Mouse (Mus musculus): ENCODE measurements around the gene Bcl6.

Bcl6 gene

DNA sequence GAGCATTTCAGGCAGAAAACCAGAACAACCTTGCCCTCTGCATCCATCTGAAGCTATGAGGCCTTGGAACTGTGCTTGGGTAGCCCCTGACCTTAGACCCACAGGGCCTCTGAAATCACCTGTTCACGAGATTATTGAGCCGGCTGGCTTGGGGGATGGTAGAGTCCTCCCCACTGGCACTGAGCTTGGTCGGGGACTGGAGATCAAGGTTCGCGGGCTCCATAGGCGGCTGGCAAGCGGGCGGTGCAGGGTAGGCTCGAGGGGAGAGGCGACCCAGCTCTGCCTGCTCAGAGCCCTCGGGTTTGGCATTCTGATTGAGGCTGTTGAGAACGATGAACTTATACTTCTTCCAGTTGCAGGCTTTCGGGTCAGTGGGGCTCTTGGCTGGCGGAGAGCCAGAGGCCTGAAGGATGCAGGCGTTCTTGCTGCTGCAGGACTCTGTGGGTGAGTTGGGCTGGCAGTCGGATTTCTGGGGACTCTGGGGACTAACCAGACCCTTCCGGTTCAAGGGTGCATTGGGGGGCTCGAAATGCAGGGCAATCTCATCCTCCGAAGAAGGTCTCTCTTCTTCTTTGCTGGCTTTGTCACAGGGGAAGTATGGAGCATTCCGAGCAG lies 16.4 kb downstream of the Bcl6 start:
- no peak for DNase-seq

DNA sequence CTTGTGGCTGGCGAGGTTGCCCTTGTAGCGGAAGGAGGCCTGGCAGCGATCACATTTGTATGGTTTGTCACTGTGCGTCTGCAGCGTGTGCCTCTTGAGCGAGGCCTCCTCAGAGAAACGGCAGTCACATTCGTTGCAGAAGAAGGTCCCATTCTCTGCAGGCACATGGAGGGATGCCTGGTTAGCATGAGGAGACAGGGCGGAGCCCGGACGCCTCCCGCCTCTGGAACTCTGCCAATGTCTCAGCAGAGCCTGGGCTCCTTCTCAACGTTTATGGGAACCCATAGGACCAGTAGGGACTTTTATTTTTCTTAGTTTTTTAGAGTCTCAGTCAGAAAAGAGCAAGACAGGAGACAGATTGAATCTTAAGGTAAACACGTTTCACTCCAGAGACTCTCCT lies 18.7 kb downstream of the Bcl6 start:
- peak in 1 of 2 experiments; percentile 57 for DNase-seq

GRCm38 (mm10) chr16:23968888-23969287 lies 19.8 kb downstream of the Bcl6 start:
- no peak for DNase-seq

DNA sequence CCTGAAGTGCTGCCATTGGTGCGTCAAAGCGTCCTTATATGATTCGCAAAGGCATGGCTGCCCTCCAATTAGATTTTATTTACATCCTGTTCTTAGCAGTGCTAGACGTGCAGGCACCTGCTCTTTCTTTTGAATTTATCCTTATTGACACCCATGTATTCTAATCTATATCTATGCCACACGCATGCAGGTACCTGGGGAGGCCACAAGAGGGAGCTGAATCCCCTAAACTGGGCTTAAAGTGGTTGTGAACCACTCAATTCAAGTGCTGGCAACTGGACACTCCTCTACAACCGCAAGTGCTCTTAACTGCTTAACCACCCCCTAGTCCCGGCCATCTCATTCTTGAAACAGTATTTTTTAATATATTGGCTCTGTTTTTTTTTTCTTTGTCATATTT lies 21.4 kb downstream of the Bcl6 start:
- peak in 1 of 2 experiments; percentile 40 for DNase-seq

- DNase-seq: no peak
These were observed 22.6 kb downstream of the Bcl6 start for GRCm38 (mm10) chr16:23966066-23966465.

DNA sequence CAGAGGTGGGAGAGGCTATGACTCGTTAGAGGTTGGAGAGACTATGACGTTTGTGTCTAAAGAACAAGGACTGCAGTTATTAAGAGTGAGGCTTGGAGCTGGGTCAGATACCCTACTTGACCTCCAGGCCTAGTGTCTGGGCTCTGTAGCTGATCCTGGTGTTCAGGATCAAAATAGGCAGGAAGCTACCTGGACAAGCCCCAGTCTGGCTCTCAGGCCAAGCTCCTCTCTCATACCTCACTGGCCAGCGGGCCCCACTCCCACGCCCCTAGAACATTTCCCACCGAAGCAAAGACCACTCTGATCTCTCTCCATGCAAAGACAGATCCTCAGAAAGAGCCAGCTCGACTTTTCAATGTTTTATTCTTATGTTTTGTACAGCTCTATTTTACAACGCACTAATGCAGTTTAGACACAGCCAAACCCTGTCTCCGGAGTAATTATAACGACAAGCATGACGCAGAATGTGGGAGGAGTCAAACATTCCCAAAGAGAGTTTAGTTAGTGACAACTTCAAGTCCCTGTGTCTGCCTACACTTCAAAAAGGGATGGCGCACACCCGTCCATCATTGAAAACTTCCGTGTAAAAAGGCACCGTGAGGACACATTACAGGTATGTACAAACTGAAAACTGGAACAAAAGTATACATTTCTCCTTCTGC lies 23.8 kb downstream of the Bcl6 start:
- DNase-seq: no peak

GRCm38 (mm10) chr16:23963896-23964668 lies 24.6 kb downstream of the Bcl6 start:
- peak in 1 of 2 experiments; percentile 32 for DNase-seq

GRCm38 (mm10) chr16:23962401-23962800 lies 26.3 kb downstream of the Bcl6 start:
- peak in 1 of 2 experiments; percentile 53 for DNase-seq

- no peak for DNase-seq
These were observed 29.7 kb downstream of the Bcl6 start for GRCm38 (mm10) chr16:23958938-23959337.

DNA sequence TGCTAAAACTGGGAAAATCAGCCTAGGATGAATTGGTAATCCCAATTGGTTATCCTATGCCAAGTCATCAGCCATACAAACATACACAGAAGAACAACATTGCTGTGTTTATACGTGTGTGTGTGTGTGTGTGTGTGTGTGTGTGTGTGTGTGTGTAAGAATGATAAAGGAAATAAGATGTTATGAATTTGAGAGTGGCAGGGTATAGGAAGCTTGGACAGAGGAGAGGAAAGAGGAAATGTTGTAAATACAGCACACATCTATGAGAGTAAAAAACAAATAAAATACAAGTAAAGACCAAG lies 34.7 kb downstream of the Bcl6 start:
- no peak for DNase-seq

GRCm38 (mm10) chr16:23953189-23953958 lies 35.3 kb downstream of the Bcl6 start:
- DNase-seq: peak in 1 of 2 experiments; percentile 73

GRCm38 (mm10) chr16:23952101-23952727 lies 36.4 kb downstream of the Bcl6 start:
- no peak for DNase-seq

DNA sequence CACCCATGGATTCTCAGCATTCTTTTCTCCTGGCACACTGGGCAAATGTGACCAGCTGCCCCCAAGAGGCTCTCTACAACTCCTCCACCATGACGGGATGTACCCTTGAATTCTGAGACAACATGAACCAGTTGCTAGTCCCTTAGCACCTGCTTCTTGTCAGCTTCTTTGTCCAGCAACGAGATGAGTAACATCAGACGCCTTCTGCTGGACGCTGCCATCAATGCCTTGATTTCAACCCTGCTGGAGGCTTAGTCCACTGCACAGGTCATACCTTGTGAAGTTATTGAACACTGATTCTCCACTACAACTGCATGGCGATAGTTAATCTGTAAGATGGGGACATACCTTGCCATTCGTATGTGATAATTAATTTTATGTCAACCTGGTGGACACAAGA lies 41.0 kb downstream of the Bcl6 start:
- no peak for DNase-seq

DNA sequence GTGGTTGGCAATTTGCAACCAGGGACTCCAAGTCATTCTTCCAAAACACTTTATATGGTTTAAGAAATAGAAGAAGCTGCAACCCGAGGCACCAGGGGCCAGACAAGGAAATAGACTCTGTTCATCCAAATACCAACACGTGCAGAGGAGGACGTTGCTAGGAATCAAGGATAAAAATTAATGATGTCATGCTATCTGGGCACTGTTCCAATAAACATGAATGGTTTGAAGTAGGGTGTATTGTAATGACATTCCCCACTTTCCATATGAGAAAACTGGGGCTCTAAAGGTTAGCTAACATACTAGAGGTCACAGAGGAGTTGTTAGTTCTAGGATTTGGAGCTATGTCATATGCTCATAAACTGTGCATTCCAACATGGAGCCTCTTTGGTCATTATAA lies 43.9 kb downstream of the Bcl6 start:
- DNase-seq: no peak

- DNase-seq: no peak
These were observed 54.3 kb downstream of the Bcl6 start for GRCm38 (mm10) chr16:23934397-23934796.

DNA sequence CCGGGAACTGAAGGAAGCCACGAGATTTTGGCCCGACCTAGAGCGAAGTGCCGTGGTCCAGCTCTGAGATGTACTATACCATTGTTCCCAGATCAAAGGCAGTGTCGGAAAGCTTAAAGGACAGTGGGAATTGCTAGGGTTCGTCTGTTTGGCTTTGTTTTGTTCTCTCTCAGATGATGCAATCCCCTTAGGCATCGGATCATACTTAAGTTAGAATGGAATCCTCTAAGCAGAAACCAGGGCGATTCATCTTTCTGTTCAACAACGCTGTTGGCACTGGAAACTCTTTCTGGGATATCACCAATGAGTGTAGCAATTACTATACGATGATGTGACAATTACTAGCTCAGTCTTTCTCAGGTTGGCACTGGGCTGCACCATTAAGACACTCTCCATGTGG lies 56.4 kb downstream of the Bcl6 start, which contains the start of gene Rtp2:
Rtp2 (minus strand) TSS at position 101 of the 400 bp plus-strand sequence.
- no peak for DNase-seq

- DNase-seq: no peak
These were observed 57.4 kb downstream of the Bcl6 start for GRCm38 (mm10) chr16:23931275-23931674.

- DNase-seq: no peak
These were observed 58.1 kb downstream of the Bcl6 start for GRCm38 (mm10) chr16:23930426-23931073.

- DNase-seq: peak in 1 of 2 experiments; percentile 5
These were observed 61.1 kb downstream of the Bcl6 start for GRCm38 (mm10) chr16:23927301-23928114.

DNA sequence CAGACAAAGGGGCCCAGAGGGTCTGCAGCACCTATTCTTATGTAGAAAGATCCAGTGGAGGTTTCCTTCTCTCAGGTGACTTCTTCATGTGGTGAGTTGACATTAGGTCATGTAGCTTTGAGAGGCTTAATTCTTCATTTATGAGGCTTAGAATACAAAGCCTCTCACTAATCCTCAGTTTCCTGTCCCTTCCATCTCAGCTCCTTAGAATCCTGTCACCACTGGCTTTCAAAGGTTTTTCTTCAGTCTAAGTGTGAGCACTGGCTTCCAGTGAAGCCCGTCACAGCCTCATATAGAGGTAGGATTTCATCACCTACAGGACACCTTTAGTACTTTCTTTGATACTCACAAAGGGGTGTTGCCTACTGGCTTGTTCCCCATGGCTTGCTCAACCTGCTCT lies 65.7 kb downstream of the Bcl6 start:
- no peak for DNase-seq

- DNase-seq: no peak
These were observed 67.0 kb downstream of the Bcl6 start for GRCm38 (mm10) chr16:23921697-23922096.
